Mouse (Mus musculus) kidney, postnatal 0 days (tissue): ENCODE data around the gene Tst. TPM values are rescaled to one million over a fixed set of nuclear protein-coding genes. Genes with fewer than 3 reads are reported as not detected.
A peak's percentile ranks its signal among the peaks of the same experiment; 100 is the strongest.

Experiments
- ATAC-seq: fragments of 200-750 bp; cut with Nextera tagmentation; replicated peaks from 2 replicates; pipeline ENCODE4 v1.8.0; 2017; ENCODE audit warnings: low read depth, moderate number of reproducible peaks, moderate TSS enrichment, moderate library complexity; ENCODE audit not compliant: low FRiP score
- DNase-seq: peaks from one replicate; pipeline ENCODE4 v3.0.0-alpha.2; 2016; ENCODE audit warnings: low spot score
- H3K27ac ChIP-seq: fragments of 300-500 bp; sonication (generic); 2 replicates; pipeline ENCODE4 v1.5.1; 2014; ENCODE audit warnings: mild to moderate bottlenecking
- H3K27me3 ChIP-seq: fragments of 300-500 bp; sonication (generic); 2 replicates; pipeline ENCODE4 v1.6.1; 2014; ENCODE audit warnings: low read length, mixed read lengths; ENCODE audit not compliant: insufficient read depth
- H3K36me3 ChIP-seq: fragments of 300-500 bp; sonication (generic); 2 replicates; pipeline ENCODE4 v1.6.1; 2014; ENCODE audit warnings: low read length, mixed read lengths; ENCODE audit not compliant: insufficient read depth
- H3K4me1 ChIP-seq: fragments of 300-500 bp; sonication (generic); replicated peaks from 2 replicates; pipeline ENCODE4 v1.6.1; 2014; ENCODE audit warnings: antibody characterized with exemption, low read length, mixed read lengths; ENCODE audit not compliant: insufficient read depth
- H3K4me2 ChIP-seq: fragments of 300-500 bp; sonication (generic); 2 replicates; pipeline ENCODE4 v1.6.1; 2014; ENCODE audit warnings: mild to moderate bottlenecking, low read length, moderate library complexity, mixed read lengths
- H3K4me3 ChIP-seq: fragments of 300-500 bp; sonication (generic); replicated peaks from 2 replicates; pipeline ENCODE4 v1.5.1; 2014; ENCODE audit warnings: low read depth, low read length
- H3K9ac ChIP-seq: fragments of 300-500 bp; sonication (generic); 2 replicates; pipeline ENCODE4 v1.6.1; 2014; ENCODE audit warnings: low read depth, low read length
- H3K9me3 ChIP-seq: fragments of 300-500 bp; sonication (generic); replicated peaks from 2 replicates; pipeline ENCODE4 v1.6.1; 2016; ENCODE audit warnings: low read length, inconsistent platforms, mixed read lengths
- CTCF ChIP-seq: IDR thresholded peaks from 2 replicates; pipeline ENCODE4 v1.5.1; 2016; ENCODE audit warnings: antibody characterized with exemption, low read depth, mild to moderate bottlenecking, moderate library complexity
- WGBS: fragments of 180-500 bp; shearing (Covaris S2); extraction: QIAGEN DNeasy Blood & Tissue Kit; methylation state at CpG from one replicate; pipeline ENCODE4 v1.1.7; 2014; 5-methylcytosine and 5-hydroxymethylcytosine counted together
- polyA plus RNA-seq: library from polyadenylated mRNA; unstranded; fragments of >200 nt; fragmentation: Nextera tagmentation; extraction: Ambion mirVana; gene quantifications from 2 replicates; pipeline ENCODE4 v1.2.1, GENCODE M21; 2015

Tst gene
- polyA plus RNA-seq, 1 experiment from 2014 or later: 128 TPM

- 47% methylated on average over 7 of the region's 7 CpGs for WGBS
- Histone ChIP-seq H3K4me1 (peaks cover 21% of the 10 kb centered on the region), H3K27ac (peak overlapping the region; percentile 50; the same call in 1 of the 2 replicates), H3K36me3 (no peaks in the 10 kb centered on the region), H3K9ac (no peak overlapping the region), H3K4me3 (no peak overlapping the region), H3K4me2 (0 out of 2 replicates have a peak overlapping the region, but pooled peaks have one; percentile 4), H3K27me3 (no peaks in the 10 kb centered on the region), H3K9me3 (no peaks in the 10 kb centered on the region)
- ATAC-seq (no peak), DNase-seq (no peak)
- TF ChIP-seq CTCF: no peak
These were observed 3.3 kb downstream of the Tst start for GRCm38 (mm10) chr15:78402423-78402822.

GRCm38 (mm10) chr15:78401921-78402320, 3.8 kb downstream of the Tst start:
- Histone ChIP-seq H3K36me3 (no peaks in the 10 kb centered on the region), H3K4me1 (peaks cover 16% of the 10 kb centered on the region), H3K4me3 (no peak overlapping the region), H3K27me3 (no peaks in the 10 kb centered on the region), H3K9ac (0 out of 2 replicates have a peak overlapping the region, but pooled peaks have one; percentile 10), H3K4me2 (no peak overlapping the region), H3K9me3 (no peaks in the 10 kb centered on the region), H3K27ac (peak overlapping the region; percentile 50; the same call in 1 of the 2 replicates)
- TF ChIP-seq CTCF: no peak
- DNase-seq: no peak
- no peak for ATAC-seq
- WGBS: 45% methylated on average over 4 of the region's 4 CpGs

- DNase-seq: peak; percentile 31
- H3K27me3 ChIP-seq: no peaks in the 10 kb centered on the region
- no peaks in the 10 kb centered on the region for H3K36me3 ChIP-seq
- H3K4me3 ChIP-seq: no peak overlapping the region
- H3K4me1 ChIP-seq: peaks cover 16% of the 10 kb centered on the region
- no peak overlapping the region for H3K27ac ChIP-seq
- ATAC-seq: no peak
- H3K4me2 ChIP-seq: no peak overlapping the region
- WGBS: 74% methylated on average over 6 of the region's 6 CpGs
- TF ChIP-seq CTCF: no peak
- H3K9ac ChIP-seq: no peak overlapping the region
- H3K9me3 ChIP-seq: no peaks in the 10 kb centered on the region
These were observed 4.4 kb downstream of the Tst start for GRCm38 (mm10) chr15:78401345-78401744.

- Histone ChIP-seq H3K36me3 (no peaks in the 10 kb centered on the region), H3K4me2 (no peak within 1 kb of the TSS), H3K27ac (no peak within 1 kb of the TSS), H3K9me3 (no peaks in the 10 kb centered on the region), H3K4me3 (no peak within 1 kb of the TSS), H3K9ac (no peak within 1 kb of the TSS), H3K4me1 (no peaks in the 10 kb centered on the region), H3K27me3 (no peaks in the 10 kb centered on the region)
- ATAC-seq: peak; percentile 60; the same call in 1 of the 2 replicates
- DNase-seq: no peak
- WGBS: 79% methylated on average over 8 of the region's 8 CpGs
- no peak for TF ChIP-seq CTCF
These were observed 10.2 kb downstream of the Tst start, which contains the start of gene Tex33 for GRCm38 (mm10) chr15:78395478-78395962. TSS of gene Tex33 (minus strand) at chr15:78395912.

GRCm38 (mm10) chr15:78390855-78391254, 14.9 kb downstream of the Tst start:
- Histone ChIP-seq H3K9ac (no peak overlapping the region), H3K9me3 (no peaks in the 10 kb centered on the region), H3K27ac (no peak overlapping the region), H3K36me3 (no peaks in the 10 kb centered on the region), H3K4me3 (no peak overlapping the region), H3K4me1 (no peaks in the 10 kb centered on the region), H3K4me2 (no peak overlapping the region), H3K27me3 (no peaks in the 10 kb centered on the region)
- no peak for DNase-seq
- WGBS: 79% methylated on average over 3 of the region's 3 CpGs
- no peak for TF ChIP-seq CTCF
- no peak for ATAC-seq

- ATAC-seq: no peak
- no peak for TF ChIP-seq CTCF
- Histone ChIP-seq H3K9me3 (no peaks in the 10 kb centered on the region), H3K9ac (no peak overlapping the region), H3K27me3 (no peaks in the 10 kb centered on the region), H3K27ac (no peak overlapping the region), H3K4me2 (no peak overlapping the region), H3K4me1 (no peaks in the 10 kb centered on the region), H3K4me3 (no peak overlapping the region), H3K36me3 (no peaks in the 10 kb centered on the region)
- no peak for DNase-seq
- 95% methylated on average over 1 of the region's 1 CpGs for WGBS
These were observed 20.1 kb downstream of the Tst start for GRCm38 (mm10) chr15:78385564-78385963.
